Mouse (Mus musculus) midbrain, postnatal 0 days (tissue): ENCODE results near the gene Tmem44. TPM values are rescaled to one million over a fixed set of nuclear protein-coding genes. Genes with fewer than 3 reads are reported as not detected.

Experiments
- ATAC-seq: fragments of 200-750 bp; cut with Nextera tagmentation; 2 replicates; pipeline ENCODE4 v1.8.0; 2017; ENCODE audit warnings: moderate number of reproducible peaks, mild to moderate bottlenecking, moderate TSS enrichment, moderate library complexity; ENCODE audit not compliant: low FRiP score
- DNase-seq: peaks from one replicate; pipeline ENCODE4 v3.0.0-alpha.2; 2015; ENCODE audit warnings: low spot score
- H3K27ac ChIP-seq: fragments of 300-500 bp; sonication (generic); 2 replicates; pipeline ENCODE4 v1.5.1; 2014; ENCODE audit warnings: low read depth, mild to moderate bottlenecking, low read length, mixed read lengths
- H3K27me3 ChIP-seq: fragments of 300-500 bp; sonication (generic); 2 replicates; pipeline ENCODE4 v1.6.1; 2014; ENCODE audit warnings: low read length, control low read depth, mixed read lengths; ENCODE audit not compliant: insufficient read depth
- H3K36me3 ChIP-seq: fragments of 300-500 bp; sonication (generic); 2 replicates; pipeline ENCODE4 v1.6.1; 2014; ENCODE audit warnings: low read length, control low read depth, mixed read lengths; ENCODE audit not compliant: insufficient read depth
- H3K4me1 ChIP-seq: fragments of 300-500 bp; sonication (generic); 2 replicates; pipeline ENCODE4 v1.6.1; 2014; ENCODE audit warnings: mild to moderate bottlenecking, control low read depth, antibody characterized with exemption, low read length, mixed read lengths; ENCODE audit not compliant: insufficient read depth
- H3K4me2 ChIP-seq: fragments of 300-500 bp; sonication (generic); 2 replicates; pipeline ENCODE4 v1.6.1; 2014; ENCODE audit warnings: low read depth, mild to moderate bottlenecking, low read length, mixed read lengths; ENCODE audit not compliant: poor library complexity, severe bottlenecking
- H3K4me3 ChIP-seq: fragments of 300-500 bp; sonication (generic); 2 replicates; pipeline ENCODE4 v1.5.1; 2014; ENCODE audit warnings: low read depth, mild to moderate bottlenecking, low read length, moderate library complexity
- H3K9ac ChIP-seq: fragments of 300-500 bp; sonication (generic); replicated peaks from 2 replicates; pipeline ENCODE4 v1.6.1; 2014; ENCODE audit warnings: mild to moderate bottlenecking, low read length, moderate library complexity, mixed read lengths; ENCODE audit not compliant: poor library complexity, severe bottlenecking
- H3K9me3 ChIP-seq: fragments of 300-500 bp; sonication (generic); 2 replicates; pipeline ENCODE4 v1.6.1; 2016; ENCODE audit warnings: low read length, control low read depth
- CTCF ChIP-seq: IDR thresholded peaks from 2 replicates; pipeline ENCODE4 v1.5.1; 2016; ENCODE audit warnings: antibody characterized with exemption, mild to moderate bottlenecking
- WGBS: fragments of 180-500 bp; shearing (Covaris S2); extraction: QIAGEN DNeasy Blood & Tissue Kit; methylation state at CpG from one replicate; pipeline ENCODE4 v1.1.7; 2014; 5-methylcytosine and 5-hydroxymethylcytosine counted together
- polyA plus RNA-seq: library from polyadenylated mRNA; unstranded; fragments of >200 nt; fragmentation: Nextera tagmentation; extraction: Ambion mirVana; gene quantifications from 2 replicates; pipeline ENCODE4 v1.2.1, GENCODE M21; 2015
- total RNA-seq: library from RNA; depleted of rRNA; stranded (reverse); fragments of >200 nt; gene quantifications from 2 replicates; pipeline ENCODE4 v1.2.3, GENCODE M21; 2014

The Tmem44 gene
- total and polyA plus RNA-seq, 2 experiments from 2014 or later, result 64.3 to 114 TPM

DNA sequence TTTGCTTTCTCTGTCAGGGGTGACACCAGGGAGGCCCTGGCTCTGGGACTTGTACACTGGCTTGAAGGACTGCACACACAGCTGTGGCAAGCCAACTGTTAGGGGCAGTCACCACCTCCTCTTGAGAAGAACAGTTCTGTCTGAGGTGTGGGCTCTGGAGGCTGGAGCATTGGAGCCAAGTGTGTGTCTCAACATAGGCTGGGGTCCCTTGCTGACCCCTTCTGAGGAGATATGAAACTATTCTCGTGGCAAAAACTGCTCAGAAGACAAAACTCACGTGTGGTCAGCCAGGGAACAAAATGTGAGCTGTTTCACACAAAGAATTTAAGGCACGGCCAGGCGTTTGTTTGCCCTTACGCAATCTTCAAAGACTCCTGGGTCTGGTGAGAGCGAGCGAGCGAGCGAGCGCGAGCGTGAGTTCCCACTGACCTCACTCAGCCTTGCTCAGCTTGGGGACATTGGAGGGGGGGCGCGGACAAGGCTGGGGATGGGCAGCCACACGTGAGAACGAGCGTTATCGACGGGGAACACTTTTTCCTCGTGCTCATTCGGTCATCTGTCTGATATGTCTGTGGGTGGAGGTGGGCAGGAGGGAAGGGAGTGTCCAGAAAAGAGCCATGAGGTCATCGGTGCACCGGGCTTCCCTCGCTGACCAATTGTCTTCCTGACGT is 48.3 kb downstream of the Tmem44 start:
- no peaks in the 10 kb centered on the region for H3K9me3 ChIP-seq
- no peak for DNase-seq
- H3K4me3 ChIP-seq, result no peak overlapping the region
- no peak overlapping the region for H3K9ac ChIP-seq
- 46% methylated on average over 25 of the region's 25 CpGs for WGBS
- ATAC-seq, result no peak
- TF ChIP-seq CTCF, result no peak
- no peaks in the 10 kb centered on the region for H3K27me3 ChIP-seq
- H3K4me1 ChIP-seq, result no peaks in the 10 kb centered on the region
- no peak overlapping the region for H3K27ac ChIP-seq
- H3K4me2 ChIP-seq, result no peak overlapping the region
- no peaks in the 10 kb centered on the region for H3K36me3 ChIP-seq

DNA sequence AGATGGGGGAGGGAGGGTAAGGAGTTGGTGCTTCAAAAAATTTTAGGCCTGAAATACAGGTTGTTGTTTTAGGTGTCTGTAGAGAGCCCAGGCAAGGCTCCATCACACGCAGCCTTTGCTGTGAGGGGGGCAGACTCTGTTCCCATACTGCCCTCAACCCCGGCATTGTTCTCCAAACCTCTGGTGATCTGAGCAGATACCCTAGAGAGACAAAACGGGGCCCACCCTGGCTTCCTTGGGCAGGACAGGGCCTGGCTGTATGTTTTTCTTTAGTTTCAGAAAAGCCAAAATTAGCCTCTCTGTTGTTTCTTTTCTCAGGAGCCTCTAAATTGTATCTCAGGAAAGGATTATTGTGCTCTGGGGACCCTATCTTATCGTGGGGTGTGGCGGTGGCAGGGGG is 49.0 kb downstream of the Tmem44 start:
- ATAC-seq (no peak), DNase-seq (no peak)
- H3K4me3 ChIP-seq, result no peak overlapping the region
- no peaks in the 10 kb centered on the region for H3K36me3 ChIP-seq
- no peaks in the 10 kb centered on the region for H3K9me3 ChIP-seq
- no peak overlapping the region for H3K9ac ChIP-seq
- H3K4me1 ChIP-seq, result no peaks in the 10 kb centered on the region
- no peak overlapping the region for H3K4me2 ChIP-seq
- WGBS, result 64% methylated on average over 5 of the region's 5 CpGs
- no peak overlapping the region for H3K27ac ChIP-seq
- TF ChIP-seq CTCF, result no peak
- no peaks in the 10 kb centered on the region for H3K27me3 ChIP-seq

DNA sequence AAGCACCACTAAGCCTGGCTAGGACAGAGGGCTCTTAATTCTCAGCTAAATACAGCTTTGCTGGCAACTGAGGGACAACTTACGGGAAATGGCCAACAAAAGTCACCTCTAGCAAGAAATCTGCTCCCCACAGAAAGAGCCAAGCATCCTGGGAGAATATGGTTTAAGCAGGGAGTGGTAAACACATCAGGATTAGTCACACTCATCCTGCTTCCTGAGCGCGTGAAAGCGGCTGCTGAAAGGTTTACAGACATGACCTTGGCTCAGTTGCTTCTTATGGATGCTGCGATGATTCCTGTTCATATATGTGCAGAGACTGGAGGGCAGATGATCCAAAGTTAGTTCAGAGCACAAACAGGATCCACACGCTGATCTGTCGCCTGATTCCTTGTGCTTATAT is 50.4 kb downstream of the Tmem44 start:
- H3K9ac ChIP-seq, result no peak overlapping the region
- H3K36me3 ChIP-seq, result no peaks in the 10 kb centered on the region
- 71% methylated on average over 7 of the region's 7 CpGs for WGBS
- H3K4me3 ChIP-seq, result no peak overlapping the region
- ATAC-seq (no peak), DNase-seq (no peak)
- TF ChIP-seq CTCF, result no peak
- H3K4me1 ChIP-seq, result no peaks in the 10 kb centered on the region
- no peak overlapping the region for H3K4me2 ChIP-seq
- H3K27me3 ChIP-seq, result no peaks in the 10 kb centered on the region
- no peak overlapping the region for H3K27ac ChIP-seq
- no peaks in the 10 kb centered on the region for H3K9me3 ChIP-seq

DNA sequence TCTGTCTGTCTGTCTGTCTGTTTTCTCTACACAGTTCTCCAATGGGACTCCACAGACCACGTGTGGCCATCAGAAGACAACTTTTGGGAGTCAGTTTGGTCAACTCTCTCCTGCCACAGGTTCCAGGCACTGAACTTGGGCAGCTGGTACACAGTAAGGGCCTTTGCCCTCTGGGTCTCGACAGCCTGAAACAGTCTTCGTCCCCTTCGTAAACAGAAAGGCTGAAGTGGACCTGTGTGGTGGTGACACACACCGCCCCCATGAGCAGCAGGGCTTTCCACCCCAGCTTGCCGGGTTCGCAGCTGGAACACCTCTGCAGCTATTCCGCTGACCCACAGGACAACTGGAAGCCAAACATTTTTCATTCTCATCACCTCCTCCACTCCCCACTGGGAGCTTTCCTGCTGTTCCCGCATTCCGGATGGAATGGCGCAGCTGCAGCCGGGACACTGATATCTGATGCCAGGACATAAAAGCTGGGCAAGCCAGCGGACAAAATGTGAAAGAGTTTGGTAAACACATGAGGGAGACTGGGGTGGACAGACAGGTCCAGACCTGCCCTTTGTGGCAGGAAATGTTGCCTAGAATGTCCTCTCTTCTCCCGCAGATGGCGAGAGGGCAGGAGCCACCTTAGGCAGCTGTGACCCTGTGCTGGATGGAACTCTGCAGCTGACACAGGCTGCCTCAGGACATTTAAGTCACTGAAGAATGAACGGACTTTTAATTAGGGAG is 51.4 kb downstream of the Tmem44 start:
- no peak for TF ChIP-seq CTCF
- Histone ChIP-seq H3K9ac (no peak overlapping the region), H3K27ac (no peak overlapping the region), H3K4me2 (no peak overlapping the region), H3K4me3 (no peak overlapping the region), H3K27me3 (no peaks in the 10 kb centered on the region), H3K9me3 (no peaks in the 10 kb centered on the region), H3K36me3 (no peaks in the 10 kb centered on the region), H3K4me1 (no peaks in the 10 kb centered on the region)
- 31% methylated on average over 16 of the region's 16 CpGs for WGBS
- ATAC-seq (no peak), DNase-seq (no peak)

DNA sequence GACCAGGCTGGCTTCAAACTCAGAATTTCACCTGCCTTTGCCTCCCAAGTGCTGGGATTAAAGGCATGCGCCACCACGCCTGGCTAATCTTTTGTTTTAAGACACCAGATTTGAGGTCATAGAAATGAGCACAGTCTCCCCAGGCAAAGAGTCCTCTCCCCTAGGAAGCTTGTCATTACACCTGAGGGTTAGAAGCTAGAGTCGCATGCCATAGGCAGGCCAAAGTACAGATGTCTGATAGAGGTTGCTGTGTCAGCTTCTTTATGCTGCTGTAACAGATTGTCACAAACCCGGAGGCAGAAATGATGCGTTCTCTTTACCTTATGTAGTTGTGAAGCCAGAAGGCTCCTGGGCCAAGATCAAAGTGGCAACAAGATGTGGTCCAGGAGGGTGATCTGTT is 53.3 kb downstream of the Tmem44 start:
- Histone ChIP-seq H3K27ac (no peak overlapping the region), H3K4me3 (no peak overlapping the region), H3K9me3 (no peaks in the 10 kb centered on the region), H3K27me3 (no peaks in the 10 kb centered on the region), H3K9ac (no peak overlapping the region), H3K4me2 (no peak overlapping the region), H3K4me1 (no peaks in the 10 kb centered on the region), H3K36me3 (no peaks in the 10 kb centered on the region)
- WGBS, result 88% methylated on average over 5 of the region's 5 CpGs
- DNase-seq (no peak), ATAC-seq (no peak)
- no peak for TF ChIP-seq CTCF

DNA sequence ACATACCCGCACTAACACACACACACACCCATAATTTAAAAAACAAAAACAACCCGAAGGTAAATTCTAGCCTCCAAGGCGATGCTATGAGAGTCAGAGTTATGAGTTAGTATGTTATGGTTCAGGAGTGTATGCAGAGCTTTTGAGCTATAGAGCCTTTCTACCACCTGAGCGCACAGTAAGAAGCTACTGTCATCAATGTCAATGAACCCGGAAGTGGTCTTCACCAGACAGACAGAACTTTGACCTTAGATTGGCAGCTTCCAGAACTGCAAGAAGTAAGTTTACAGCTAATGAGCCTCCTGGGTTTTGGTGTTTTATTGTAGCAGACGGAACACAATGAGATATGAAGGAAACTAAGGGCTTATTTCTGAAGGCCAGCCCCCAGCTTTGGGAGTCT is 55.8 kb downstream of the Tmem44 start:
- DNase-seq, result no peak
- H3K4me2 ChIP-seq, result no peak overlapping the region
- H3K4me1 ChIP-seq, result no peaks in the 10 kb centered on the region
- H3K36me3 ChIP-seq, result no peaks in the 10 kb centered on the region
- ATAC-seq, result no peak
- H3K27me3 ChIP-seq, result no peaks in the 10 kb centered on the region
- H3K4me3 ChIP-seq, result no peak overlapping the region
- H3K9me3 ChIP-seq, result no peaks in the 10 kb centered on the region
- H3K27ac ChIP-seq, result no peak overlapping the region
- TF ChIP-seq CTCF, result no peak
- H3K9ac ChIP-seq, result no peak overlapping the region
- 96% methylated on average over 6 of the region's 6 CpGs for WGBS
